Mouse (Mus musculus): ENCODE data around the gene AW549877. TPM values are rescaled to one million over a fixed set of nuclear protein-coding genes. Genes with fewer than 3 reads are reported as not detected.
A peak's percentile ranks its signal among the peaks of the same experiment; 100 is the strongest.

AW549877 gene
- polyA plus RNA-seq, 1 experiment from 2014 or later = 65.9 TPM

DNA sequence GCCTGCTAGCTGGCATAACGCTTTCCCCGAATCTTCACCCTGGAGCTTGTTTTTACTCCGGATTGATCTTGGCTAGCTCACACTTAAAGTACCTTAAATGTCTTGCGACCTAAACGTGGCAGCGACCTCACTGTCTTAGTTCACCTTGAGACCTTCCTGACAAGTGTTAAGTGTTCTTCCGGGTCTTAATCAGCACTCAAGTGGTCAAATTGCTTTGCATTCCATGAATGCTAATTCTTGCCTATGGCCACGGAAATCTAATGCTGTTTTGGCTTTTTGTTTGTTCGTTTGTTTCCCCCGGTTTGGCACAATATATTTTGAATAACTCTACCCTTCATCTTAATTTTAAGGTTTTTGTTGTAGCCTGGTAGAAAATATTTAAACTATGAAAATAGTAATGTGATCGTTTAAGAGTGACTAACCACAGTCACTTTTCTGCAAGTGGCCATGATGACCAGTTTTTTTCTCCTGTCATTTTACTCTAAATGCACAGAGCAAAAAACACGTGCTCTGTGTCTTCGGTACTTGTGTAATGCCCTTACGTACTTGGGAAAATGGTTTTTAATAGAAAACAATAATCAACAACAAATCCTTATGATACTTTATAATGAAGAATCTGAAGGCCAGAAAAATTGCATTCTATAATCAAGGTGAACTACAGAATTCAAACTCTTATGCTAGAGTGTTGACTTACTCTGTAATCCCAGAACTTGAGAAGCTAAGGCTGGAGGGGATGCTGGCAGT lies 895 bp upstream of the AW549877 start:
- Histone ChIP-seq H3K27ac (replicated peaks; ENCODE audit: low read depth, low read length) (peak overlapping the region; percentile 77), H3K4me1 (ENCODE audit: control insufficient read depth, insufficient read depth, low read length) (peaks cover 9% of the 10 kb centered on the region; the same call in 1 of the 2 replicates), H3K4me2 (ENCODE audit: low read length) (peak overlapping the region; percentile 70), H3K9me3 (ENCODE audit: control insufficient read depth, low read length) (no peaks in the 10 kb centered on the region), H3K4me3 (replicated peaks; ENCODE audit: low read depth, low read length) (peak overlapping the region; percentile 74), H3K36me3 (ENCODE audit: control insufficient read depth, insufficient read depth, low read length) (peaks cover 5% of the 10 kb centered on the region; the same call in 1 of the 2 replicates), H3K27me3 (ENCODE audit: control insufficient read depth, insufficient read depth, low read length) (no peaks in the 10 kb centered on the region), H3K9ac (replicated peaks; ENCODE audit: low read length) (peak overlapping the region; percentile 52)
- no peak for ATAC-seq (ENCODE audit: low FRiP score, low TSS enrichment)
- no peak for DNase-seq
- WGBS = 22% methylated on average over 14 of the region's 14 CpGs

DNA sequence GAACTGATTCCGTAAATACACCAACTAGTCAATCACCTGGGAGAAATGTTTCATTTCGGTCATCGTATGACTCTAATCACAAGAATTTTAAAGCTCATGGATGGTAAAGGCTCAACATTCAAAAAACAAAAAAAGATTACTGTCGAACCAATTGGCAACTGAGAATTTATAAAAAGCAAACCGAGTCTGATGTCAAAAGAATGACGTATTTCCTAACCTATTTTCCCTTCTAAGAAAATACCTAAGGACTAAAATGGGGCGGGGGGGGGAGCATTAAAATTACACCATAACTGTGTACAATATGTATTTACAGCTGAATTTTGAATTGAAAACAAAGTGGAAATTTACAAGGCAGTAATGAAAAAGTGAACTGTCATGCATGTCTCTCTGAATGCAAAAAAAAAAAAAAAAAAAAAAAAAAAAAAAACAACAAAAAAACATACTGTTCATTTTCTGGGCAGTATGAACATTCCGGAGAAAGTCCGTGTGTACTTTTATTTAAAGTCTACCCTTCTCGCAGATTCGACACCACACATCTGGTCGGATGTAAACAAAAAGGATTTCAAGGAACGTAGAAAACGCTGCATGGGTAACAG lies 594 bp downstream of the AW549877 start:
- no peak for ATAC-seq (ENCODE audit: low FRiP score, low TSS enrichment)
- Histone ChIP-seq H3K4me1 (ENCODE audit: control insufficient read depth, insufficient read depth, low read length) (peaks cover 9% of the 10 kb centered on the region; the same call in 1 of the 2 replicates), H3K9me3 (ENCODE audit: control insufficient read depth, low read length) (no peaks in the 10 kb centered on the region), H3K4me2 (ENCODE audit: low read length) (peak overlapping the region; percentile 70), H3K27me3 (ENCODE audit: control insufficient read depth, insufficient read depth, low read length) (no peaks in the 10 kb centered on the region), H3K4me3 (replicated peaks; ENCODE audit: low read depth, low read length) (peak overlapping the region; percentile 74), H3K27ac (replicated peaks; ENCODE audit: low read depth, low read length) (peak overlapping the region; percentile 93), H3K36me3 (ENCODE audit: control insufficient read depth, insufficient read depth, low read length) (peaks cover 20% of the 10 kb centered on the region), H3K9ac (replicated peaks; ENCODE audit: low read length) (peak overlapping the region; percentile 80)
- WGBS = 27% methylated on average over 14 of the region's 14 CpGs
- peak; percentile 5 for DNase-seq

DNA sequence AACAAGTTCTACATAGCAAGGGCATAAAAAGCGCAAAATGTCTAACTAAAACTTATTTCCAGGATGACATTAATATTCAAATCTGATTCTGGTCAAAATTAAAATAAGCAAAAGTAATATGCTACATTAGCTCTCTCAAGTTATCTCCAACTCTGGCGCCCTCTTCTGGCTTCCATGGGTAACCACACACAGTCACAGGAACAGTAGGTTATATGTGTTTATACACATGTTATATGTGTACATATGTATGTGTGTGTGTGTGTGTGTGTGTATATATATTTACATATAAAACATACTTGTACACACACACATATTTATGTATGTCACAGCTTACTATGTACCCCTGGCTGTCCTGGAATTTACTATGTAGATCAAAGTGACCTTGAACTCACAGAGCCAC lies 7.6 kb downstream of the AW549877 start:
- Histone ChIP-seq H3K4me3 (replicated peaks; ENCODE audit: low read depth, low read length) (no peak overlapping the region), H3K9ac (replicated peaks; ENCODE audit: low read length) (no peak overlapping the region), H3K4me2 (ENCODE audit: low read length) (no peak overlapping the region), H3K27ac (replicated peaks; ENCODE audit: low read depth, low read length) (no peak overlapping the region), H3K4me1 (ENCODE audit: control insufficient read depth, insufficient read depth, low read length) (no peaks in the 10 kb centered on the region), H3K27me3 (ENCODE audit: control insufficient read depth, insufficient read depth, low read length) (no peaks in the 10 kb centered on the region), H3K9me3 (ENCODE audit: control insufficient read depth, low read length) (no peaks in the 10 kb centered on the region), H3K36me3 (ENCODE audit: control insufficient read depth, insufficient read depth, low read length) (peaks cover 75% of the 10 kb centered on the region)
- 58% methylated on average over 2 of the region's 2 CpGs for WGBS
- ATAC-seq (ENCODE audit: low FRiP score, low TSS enrichment) = no peak
- DNase-seq = peak; percentile 69

DNA sequence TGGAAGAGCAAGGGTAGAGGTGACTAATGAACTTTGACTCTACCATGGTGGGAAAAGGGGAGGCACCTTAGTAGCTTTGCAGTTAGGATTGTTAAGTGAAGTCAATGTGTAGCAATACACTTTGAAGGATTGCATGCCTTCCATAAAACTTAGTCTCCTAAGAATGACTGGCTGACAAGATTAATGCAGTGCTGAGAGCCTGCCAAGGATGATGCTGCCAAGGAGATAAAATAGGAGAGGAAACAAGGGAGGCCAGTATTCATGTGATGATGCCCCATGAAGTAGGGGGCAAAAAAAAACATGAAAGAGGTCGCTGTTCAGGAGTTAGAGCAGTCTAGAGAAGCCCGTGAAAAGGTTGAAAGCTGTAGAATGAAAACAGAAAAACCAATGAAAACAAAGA lies 10.7 kb downstream of the AW549877 start:
- H3K36me3 ChIP-seq (ENCODE audit: control insufficient read depth, insufficient read depth, low read length) = peaks cover 67% of the 10 kb centered on the region
- no peaks in the 10 kb centered on the region for H3K4me1 ChIP-seq (ENCODE audit: control insufficient read depth, insufficient read depth, low read length)
- H3K27ac ChIP-seq (replicated peaks; ENCODE audit: low read depth, low read length) = no peak overlapping the region
- no peak overlapping the region for H3K9ac ChIP-seq (replicated peaks; ENCODE audit: low read length)
- no peak overlapping the region for H3K4me2 ChIP-seq (ENCODE audit: low read length)
- no peak overlapping the region for H3K4me3 ChIP-seq (replicated peaks; ENCODE audit: low read depth, low read length)
- H3K9me3 ChIP-seq (ENCODE audit: control insufficient read depth, low read length) = no peaks in the 10 kb centered on the region
- H3K27me3 ChIP-seq (ENCODE audit: control insufficient read depth, insufficient read depth, low read length) = no peaks in the 10 kb centered on the region
- ATAC-seq (ENCODE audit: low FRiP score, low TSS enrichment) (no peak), DNase-seq (no peak)
- WGBS = 94% methylated on average over 2 of the region's 2 CpGs

DNA sequence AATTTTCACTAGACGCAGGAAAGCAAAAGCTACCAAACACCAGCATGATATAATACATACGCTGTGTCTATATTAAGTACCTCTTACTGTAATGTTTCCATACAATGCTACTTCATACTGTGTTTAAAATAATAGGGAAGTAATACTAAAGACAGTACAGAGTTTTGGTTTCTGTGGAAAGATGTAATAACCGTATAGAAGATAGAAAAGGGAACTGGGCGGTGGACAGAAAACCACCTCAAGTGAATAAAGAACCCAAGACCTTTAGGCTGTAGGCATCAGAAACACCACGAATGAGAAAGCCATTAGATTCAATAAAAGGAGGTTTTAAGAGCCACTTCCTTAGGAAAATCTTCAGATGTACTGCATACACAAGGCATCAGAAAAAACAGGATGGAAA lies 12.8 kb downstream of the AW549877 start:
- 96% methylated on average over 5 of the region's 5 CpGs for WGBS
- no peak overlapping the region for H3K4me3 ChIP-seq (replicated peaks; ENCODE audit: low read depth, low read length)
- peaks cover 49% of the 10 kb centered on the region for H3K36me3 ChIP-seq (ENCODE audit: control insufficient read depth, insufficient read depth, low read length)
- H3K27ac ChIP-seq (replicated peaks; ENCODE audit: low read depth, low read length) = no peak overlapping the region
- no peak overlapping the region for H3K4me2 ChIP-seq (ENCODE audit: low read length)
- ATAC-seq (ENCODE audit: low FRiP score, low TSS enrichment) = no peak
- no peaks in the 10 kb centered on the region for H3K27me3 ChIP-seq (ENCODE audit: control insufficient read depth, insufficient read depth, low read length)
- H3K9ac ChIP-seq (replicated peaks; ENCODE audit: low read length) = no peak overlapping the region
- no peak for DNase-seq
- no peaks in the 10 kb centered on the region for H3K4me1 ChIP-seq (ENCODE audit: control insufficient read depth, insufficient read depth, low read length)
- H3K9me3 ChIP-seq (ENCODE audit: control insufficient read depth, low read length) = no peaks in the 10 kb centered on the region

DNA sequence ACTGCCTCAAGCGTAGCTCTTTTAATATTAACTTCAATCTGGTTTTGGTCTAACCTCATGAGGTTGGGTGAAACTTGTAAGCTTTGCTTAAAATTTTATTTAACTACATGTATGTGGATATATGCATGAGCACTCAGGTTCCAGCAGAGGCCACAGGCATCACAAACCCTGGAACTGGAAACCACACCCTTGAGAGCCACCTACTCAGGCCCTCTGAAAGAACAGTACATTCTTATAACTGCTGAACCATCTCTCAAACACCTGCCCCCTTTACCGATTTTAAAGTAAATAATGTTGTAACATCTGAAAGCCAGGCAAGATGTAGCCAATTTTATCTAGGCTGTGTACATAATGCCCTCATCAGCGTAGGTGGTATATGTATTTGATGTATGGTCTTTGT lies 15.7 kb downstream of the AW549877 start:
- DNase-seq (no peak), ATAC-seq (ENCODE audit: low FRiP score, low TSS enrichment) (no peak)
- no peaks in the 10 kb centered on the region for H3K4me1 ChIP-seq (ENCODE audit: control insufficient read depth, insufficient read depth, low read length)
- no peaks in the 10 kb centered on the region for H3K27me3 ChIP-seq (ENCODE audit: control insufficient read depth, insufficient read depth, low read length)
- H3K9me3 ChIP-seq (ENCODE audit: control insufficient read depth, low read length) = no peaks in the 10 kb centered on the region
- H3K27ac ChIP-seq (replicated peaks; ENCODE audit: low read depth, low read length) = peak overlapping the region; percentile 96
- peaks cover 29% of the 10 kb centered on the region for H3K36me3 ChIP-seq (ENCODE audit: control insufficient read depth, insufficient read depth, low read length)
- H3K4me3 ChIP-seq (replicated peaks; ENCODE audit: low read depth, low read length) = 0 out of 2 replicates have a peak overlapping the region, but pooled peaks have one; percentile 64
- H3K9ac ChIP-seq (replicated peaks; ENCODE audit: low read length) = peak overlapping the region; percentile 96
- H3K4me2 ChIP-seq (ENCODE audit: low read length) = peak overlapping the region; percentile 70
- 88% methylated on average over 3 of the region's 3 CpGs for WGBS

DNA sequence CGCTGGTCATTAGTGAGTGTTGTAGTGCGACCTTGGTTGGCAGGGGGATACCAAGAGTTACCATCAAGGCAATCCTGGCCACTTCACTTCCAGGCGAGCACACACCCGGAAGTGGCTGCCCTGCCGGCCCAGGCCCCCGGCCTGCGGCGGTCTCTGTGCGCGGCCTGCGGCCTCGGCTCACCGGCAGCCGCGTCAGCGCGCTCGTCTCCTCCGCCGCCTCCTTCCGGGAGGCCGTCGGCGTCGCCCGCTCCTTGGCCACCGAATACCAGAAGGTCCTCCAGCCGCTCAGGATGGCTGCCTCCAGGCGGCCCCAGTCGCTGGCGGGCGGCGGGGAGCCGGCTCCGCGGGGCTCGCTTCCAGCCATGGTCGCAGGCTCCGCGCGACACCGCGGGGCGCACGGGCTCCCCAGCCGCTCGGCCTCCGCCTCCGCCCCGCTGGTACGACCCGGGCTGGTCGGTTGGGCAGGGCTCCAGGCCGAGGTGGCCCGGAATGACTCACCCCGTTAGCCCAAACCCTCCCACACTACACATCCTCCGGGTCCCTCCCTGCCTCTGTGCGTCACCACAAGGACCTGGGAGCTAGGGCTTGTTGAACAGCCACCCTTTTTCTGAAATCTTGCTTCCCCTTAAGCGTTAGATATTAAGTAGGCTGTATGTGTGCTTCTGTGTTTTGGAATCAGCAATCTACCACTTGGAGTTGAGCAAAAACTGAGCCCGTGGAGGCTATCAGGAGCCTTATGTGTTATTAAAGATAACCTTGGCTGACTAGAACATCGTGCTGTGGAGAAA lies 16.3 kb downstream of the AW549877 start, which contains the start of gene Fbxo4:
Gene Fbxo4, minus strand, starts transcription at position 513 of the 788 bp plus-strand sequence.
- no peaks in the 10 kb centered on the region for H3K27me3 ChIP-seq (ENCODE audit: control insufficient read depth, insufficient read depth, low read length)
- ATAC-seq (ENCODE audit: low FRiP score, low TSS enrichment) (peak; percentile 92), DNase-seq (peak; percentile 82)
- peak within 1 kb of the TSS; percentile 96 for H3K9ac ChIP-seq (replicated peaks; ENCODE audit: low read length)
- peak within 1 kb of the TSS; percentile 70 for H3K4me2 ChIP-seq (ENCODE audit: low read length)
- WGBS = 2% methylated on average over 61 of the region's 61 CpGs
- peaks cover 24% of the 10 kb centered on the region for H3K36me3 ChIP-seq (ENCODE audit: control insufficient read depth, insufficient read depth, low read length)
- peak within 1 kb of the TSS; percentile 96 for H3K27ac ChIP-seq (replicated peaks; ENCODE audit: low read depth, low read length)
- no peaks in the 10 kb centered on the region for H3K9me3 ChIP-seq (ENCODE audit: control insufficient read depth, low read length)
- H3K4me3 ChIP-seq (replicated peaks; ENCODE audit: low read depth, low read length) = peak within 1 kb of the TSS; percentile 64
- no peaks in the 10 kb centered on the region for H3K4me1 ChIP-seq (ENCODE audit: control insufficient read depth, insufficient read depth, low read length)

DNA sequence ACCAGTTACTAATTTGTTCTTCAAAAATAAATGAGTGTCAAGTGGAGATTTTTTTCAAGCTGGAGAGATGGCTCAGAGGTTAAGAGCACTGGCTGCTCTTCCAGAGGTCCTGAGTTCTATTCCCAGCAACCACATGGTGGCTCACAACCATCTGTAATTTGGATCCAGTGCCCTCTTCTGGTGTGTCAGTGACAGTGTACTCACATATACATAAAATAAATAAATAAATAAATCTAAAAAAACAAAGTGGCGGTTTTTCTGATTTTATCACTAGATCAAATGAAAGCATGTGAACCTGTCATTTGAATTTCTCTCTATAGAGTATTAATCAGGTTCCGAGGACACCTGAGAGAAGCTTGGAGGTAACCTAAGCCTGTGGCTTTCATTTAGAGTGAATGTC lies 17.3 kb downstream of the AW549877 start:
- DNase-seq (peak; percentile 9), ATAC-seq (ENCODE audit: low FRiP score, low TSS enrichment) (no peak)
- H3K4me2 ChIP-seq (ENCODE audit: low read length) = no peak overlapping the region
- no peak overlapping the region for H3K27ac ChIP-seq (replicated peaks; ENCODE audit: low read depth, low read length)
- H3K9me3 ChIP-seq (ENCODE audit: control insufficient read depth, low read length) = no peaks in the 10 kb centered on the region
- no peaks in the 10 kb centered on the region for H3K27me3 ChIP-seq (ENCODE audit: control insufficient read depth, insufficient read depth, low read length)
- no peak overlapping the region for H3K9ac ChIP-seq (replicated peaks; ENCODE audit: low read length)
- H3K36me3 ChIP-seq (ENCODE audit: control insufficient read depth, insufficient read depth, low read length) = peaks cover 14% of the 10 kb centered on the region
- WGBS = 94% methylated on average over 2 of the region's 2 CpGs
- H3K4me3 ChIP-seq (replicated peaks; ENCODE audit: low read depth, low read length) = no peak overlapping the region
- H3K4me1 ChIP-seq (ENCODE audit: control insufficient read depth, insufficient read depth, low read length) = no peaks in the 10 kb centered on the region

All from midbrain, embryonic 14.5 days (tissue).